Mouse (Mus musculus) stomach, postnatal 0 days (tissue): Measurements from ENCODE around the gene St6galnac5.

Source experiments
- CTCF ChIP-seq: IDR thresholded peaks from 2 replicates; pipeline ENCODE4 v1.5.1; 2016; ENCODE audit warnings: antibody characterized with exemption, low read depth, mild to moderate bottlenecking, moderate library complexity
- EP300 ChIP-seq: optimal IDR thresholded peaks from 2 replicates; pipeline ENCODE3; 2016; ENCODE audit warnings: antibody characterized with exemption

- TF ChIP-seq CTCF (no peak), EP300 (no peak)
Measured at GRCm38 (mm10) chr3:152779819-152780218, 202.2 kb downstream of the St6galnac5 start.
